Mouse (Mus musculus) left cerebral cortex, postnatal 14 days (tissue): ENCODE data around the gene Hsd11b1. TPM values are rescaled to one million over a fixed set of nuclear protein-coding genes. Genes with fewer than 3 reads are reported as not detected.

Source experiments
- DNase-seq, 2 experiments: peaks; one replicate each; pipeline ENCODE4 v3.0.0; 2021 to 2022; ENCODE audit warnings: low spot score in 2 of 2, mixed read lengths in 1 of 2
- intact Hi-C: fragments of 180-260 bp; cut with DNase I; formaldehyde crosslinking; loops from one replicate; pipeline ENCODE4 v1.15.1; 2025
- total RNA-seq, 2 experiments: library from RNA; stranded (reverse); gene quantifications; 2 replicates each; pipeline ENCODE4 v1.2.3; 2021

The Hsd11b1 gene
- total RNA-seq, 2 experiments from 2014 or later: 24.2 to 31.1 TPM

DNA sequence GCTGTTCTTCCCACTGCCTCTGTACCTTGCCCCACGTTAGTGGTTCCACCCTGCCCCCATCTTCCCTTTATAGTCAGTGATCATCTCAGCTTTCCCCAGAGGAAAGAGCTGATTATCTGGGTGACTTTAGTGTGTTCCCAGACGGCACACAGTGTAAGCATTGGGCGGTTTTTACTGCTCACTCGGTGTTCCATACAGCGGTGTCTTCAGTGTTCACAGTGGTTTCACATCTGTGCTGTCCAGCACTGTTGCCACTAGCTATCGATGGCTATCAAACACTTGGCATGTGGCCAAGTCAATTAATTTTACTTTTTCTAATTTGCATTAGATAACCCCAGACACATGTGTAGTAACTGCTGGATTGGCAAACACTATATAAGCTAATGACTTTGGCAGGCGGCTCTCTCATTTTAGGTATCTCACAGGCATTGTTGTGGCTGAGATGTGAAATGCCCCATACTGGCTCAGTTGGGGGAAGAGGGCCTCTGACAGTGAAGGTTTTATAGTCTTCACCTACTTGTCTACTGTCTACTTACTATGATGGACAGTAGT is 20.4 kb upstream of the Hsd11b1 start:
- intact Hi-C loops: no loop called here
- no peak for DNase-seq

DNA sequence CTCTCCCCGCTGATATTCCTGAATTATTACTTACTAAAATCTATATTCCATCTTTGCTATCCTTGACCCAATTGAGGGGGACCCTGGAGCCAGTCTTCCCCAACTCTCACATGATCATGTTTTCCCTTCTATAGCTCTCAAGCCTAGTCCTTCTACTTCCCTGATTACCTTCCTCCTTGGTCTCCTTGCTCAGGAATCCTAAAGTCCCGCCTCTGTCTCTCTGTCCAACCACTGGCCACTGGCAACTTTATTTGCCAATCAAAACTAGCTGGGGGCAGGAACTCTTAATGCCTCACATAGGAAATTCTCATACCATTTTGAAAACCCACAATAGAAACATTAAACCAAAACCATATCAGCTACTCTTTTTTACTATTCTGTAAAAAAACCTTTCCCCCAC is 17.5 kb upstream of the Hsd11b1 start:
- DNase-seq: no peak
- intact Hi-C loops: no loop called here

DNA sequence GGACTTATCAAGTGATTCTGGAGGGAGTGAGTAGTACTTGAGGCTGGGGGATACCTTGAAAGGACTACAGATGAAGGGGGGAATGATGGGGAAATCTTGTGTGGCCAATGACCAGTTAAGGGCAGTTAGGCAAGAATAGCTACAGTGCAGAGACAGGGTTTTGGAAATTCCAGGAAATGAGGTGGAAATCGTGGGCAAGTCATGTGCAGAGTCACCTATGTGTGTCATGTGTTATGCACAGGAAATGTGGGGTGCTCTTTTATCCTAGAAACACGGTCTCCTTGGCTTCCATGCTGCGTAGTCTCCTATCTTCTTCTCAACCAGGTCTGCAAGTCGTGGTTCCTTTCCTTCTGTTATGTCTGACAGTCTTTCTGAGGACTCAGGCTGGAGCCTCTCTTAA is 15.6 kb upstream of the Hsd11b1 start:
- intact Hi-C loops: no loop called here
- DNase-seq: no peak

DNA sequence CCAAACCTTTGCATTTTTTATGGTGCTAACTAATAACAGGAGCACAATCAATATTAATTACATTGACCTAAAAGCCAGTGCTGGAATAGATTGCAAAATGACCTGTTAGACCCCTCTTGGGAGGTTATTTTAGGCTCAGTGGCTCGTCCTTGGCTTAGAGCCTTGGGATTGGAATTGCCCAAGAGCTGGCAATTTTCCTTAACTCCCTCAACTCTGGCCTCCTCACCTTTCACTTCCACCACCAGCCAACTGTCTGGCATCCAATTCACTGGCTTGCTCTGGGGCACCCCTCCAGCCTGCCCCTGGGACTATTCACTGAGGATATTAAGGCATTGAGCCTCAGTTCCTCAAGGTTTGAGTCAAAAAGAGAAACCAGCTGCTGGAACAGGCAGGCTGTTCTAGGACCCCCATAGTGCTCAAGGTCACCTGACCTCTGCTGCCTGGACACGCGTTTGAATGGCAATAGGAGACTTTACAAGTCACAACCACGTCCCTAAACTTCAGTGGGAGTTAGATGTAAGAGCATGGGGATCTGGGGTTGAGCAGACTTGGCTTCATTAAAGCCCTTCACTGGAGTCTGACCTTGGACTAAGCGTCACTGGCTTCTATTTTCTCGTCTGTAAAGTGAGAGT is 14.7 kb upstream of the Hsd11b1 start:
- no peak for DNase-seq
- intact Hi-C loops: no loop called here

DNA sequence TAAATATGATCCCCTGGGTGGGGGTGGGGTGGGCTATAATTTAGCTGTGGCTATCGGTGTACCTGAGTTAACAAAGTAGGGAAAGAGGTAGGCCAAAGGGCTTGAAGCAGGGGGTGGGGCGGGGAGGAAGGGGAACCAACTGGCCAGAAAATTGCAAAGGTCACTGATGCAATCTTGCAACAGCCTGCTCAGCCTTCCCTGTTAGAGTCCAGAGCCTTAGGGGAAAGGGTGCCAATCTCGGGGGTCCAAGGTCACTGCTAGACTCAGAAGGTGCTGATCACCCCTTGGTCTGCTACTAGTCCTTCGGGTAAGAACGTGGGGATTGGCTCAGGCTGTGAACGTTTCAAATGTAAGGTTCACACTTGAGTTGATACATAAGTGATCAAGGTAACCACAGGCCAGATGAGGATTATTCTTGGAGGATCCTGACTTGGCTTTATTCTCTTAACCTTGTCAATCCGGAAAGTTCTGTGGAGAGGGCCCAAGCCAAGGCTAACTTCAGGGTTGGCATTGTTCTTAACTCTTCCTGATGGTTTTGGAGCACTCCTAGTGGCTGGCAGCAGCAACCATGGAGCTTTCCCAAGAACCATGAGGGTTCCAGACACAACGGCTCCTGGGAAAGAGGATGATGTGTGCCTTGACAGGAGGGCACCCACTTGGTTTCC is 10.7 kb upstream of the Hsd11b1 start:
- no peak for DNase-seq
- intact Hi-C loops: loop anchor here (5.0 kb wide), 1 partner anchor 43 kb away; no protein-coding TSS in a partner anchor

DNA sequence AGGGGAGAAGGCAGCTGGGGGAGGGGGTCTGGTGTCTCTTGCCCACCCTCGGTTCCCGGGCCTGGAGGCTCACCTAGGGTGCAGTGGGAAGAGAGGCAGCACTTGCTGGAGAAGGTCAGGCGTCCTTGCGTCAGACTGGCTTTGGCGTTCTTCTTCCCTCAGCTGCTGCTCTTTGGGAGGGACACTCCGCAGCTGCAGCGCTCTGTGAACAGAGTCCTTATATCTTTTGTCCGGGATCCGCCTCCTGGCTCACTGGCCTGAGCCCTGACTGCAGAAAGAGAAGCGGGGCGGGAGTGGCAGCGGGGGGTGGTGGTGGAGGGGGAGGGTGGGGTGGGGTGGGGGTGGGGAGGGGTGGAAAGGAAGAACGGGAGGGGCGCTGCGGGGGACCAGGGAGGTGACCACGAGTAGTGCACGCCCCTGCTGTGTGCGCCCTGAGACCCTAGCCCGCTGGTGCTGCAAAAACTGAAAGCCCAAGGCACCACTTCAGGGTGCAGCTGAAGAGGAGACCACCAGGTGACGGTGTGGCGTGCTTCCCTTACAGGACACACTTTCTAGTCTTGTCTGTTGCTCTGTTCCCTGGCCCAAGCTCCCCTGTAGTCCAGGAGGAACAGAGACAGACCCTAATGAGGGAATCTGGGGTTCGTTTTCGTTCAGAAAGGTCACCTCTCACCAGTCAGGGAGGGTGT is 9.2 kb upstream of the Hsd11b1 start, which contains the start of gene G0s2:
TSS of gene G0s2 (minus strand) at position 302 of the 686 bp plus-strand sequence.
- intact Hi-C loops: loop anchor here (5.0 kb wide), 1 partner anchor 44 kb away; no protein-coding TSS in a partner anchor
- peak; percentile 52 to 54 for DNase-seq

DNA sequence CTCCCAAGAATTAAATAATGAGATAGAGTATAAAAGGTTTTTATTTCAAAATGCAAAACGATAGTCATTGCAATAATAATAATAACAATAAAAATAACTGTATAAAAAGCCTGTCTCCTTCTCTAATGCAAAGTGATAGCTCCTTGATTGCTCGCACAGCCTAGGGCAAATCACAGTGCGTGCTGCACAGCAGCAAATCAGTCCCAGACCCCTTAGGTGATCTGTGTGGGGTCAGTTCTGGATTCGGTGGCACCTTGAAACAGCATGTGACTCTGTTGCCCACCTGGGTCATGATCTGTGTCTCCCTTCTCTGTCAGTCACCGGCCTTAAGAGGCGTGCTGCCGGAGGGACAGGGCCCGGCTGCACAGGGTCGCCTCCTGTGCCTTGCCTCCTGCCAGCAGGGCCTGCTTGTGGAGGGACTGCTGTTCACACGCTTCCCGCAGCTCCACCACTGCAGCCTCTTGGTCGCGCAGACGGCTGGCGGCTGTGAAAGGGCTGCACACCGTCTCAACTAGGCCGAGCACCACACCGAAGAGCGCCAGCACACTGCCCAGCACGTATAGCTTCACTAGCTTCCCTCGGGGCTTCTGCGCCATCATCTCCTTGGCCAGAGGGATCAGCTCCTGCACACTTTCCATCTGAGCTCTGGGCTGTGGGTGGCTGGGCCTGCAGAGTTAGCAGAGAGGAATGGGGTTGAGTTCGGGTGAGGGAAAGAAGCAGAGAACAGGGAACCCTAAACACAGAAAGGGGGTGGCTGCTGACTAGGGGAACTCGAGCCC is 8.5 kb upstream of the Hsd11b1 start:
- intact Hi-C loops: loop anchor here (5.0 kb wide), 1 partner anchor 45 kb away; no protein-coding TSS in a partner anchor
- DNase-seq: no peak

DNA sequence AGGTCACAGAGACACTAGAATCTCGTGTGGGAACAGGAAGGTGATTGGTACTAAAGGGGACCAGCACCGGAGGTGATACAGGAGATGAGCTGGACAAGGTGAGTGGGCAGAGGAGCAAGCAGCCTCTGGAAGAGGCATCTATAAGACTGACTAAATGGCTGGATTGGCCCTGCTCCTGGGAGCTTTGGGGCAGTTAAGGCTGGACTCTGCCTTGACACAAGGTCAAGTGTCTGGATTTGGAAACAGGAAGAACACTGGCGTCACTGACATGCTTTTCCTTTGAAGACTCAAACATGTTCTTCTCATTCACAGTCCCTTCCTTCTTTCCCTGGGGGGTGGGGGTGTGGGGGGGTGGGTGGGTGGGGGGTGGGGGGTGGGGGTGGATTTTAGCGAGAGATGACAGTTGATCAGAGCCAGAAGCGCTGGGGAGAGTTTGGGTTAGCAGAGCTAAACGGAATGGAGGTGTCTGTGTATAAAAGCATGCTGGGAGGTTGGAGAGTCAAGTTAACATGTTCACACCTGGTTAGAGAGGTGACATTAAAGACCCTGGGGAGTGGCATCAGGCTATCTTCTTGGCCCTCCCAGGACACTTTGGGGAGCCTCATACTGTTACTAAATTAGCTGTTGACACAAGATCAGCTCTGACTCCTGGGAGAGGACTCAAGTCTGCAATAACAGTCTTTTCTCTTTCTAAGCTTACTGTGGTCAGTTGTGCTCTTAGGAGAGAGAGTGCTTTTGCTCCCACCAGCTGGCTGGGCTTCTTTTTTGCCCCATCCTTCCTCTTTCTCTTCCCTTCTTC is 7.3 kb upstream of the Hsd11b1 start:
- intact Hi-C loops: loop anchor here (5.0 kb wide), 1 partner anchor 46 kb away; no protein-coding TSS in a partner anchor
- DNase-seq: no peak

DNA sequence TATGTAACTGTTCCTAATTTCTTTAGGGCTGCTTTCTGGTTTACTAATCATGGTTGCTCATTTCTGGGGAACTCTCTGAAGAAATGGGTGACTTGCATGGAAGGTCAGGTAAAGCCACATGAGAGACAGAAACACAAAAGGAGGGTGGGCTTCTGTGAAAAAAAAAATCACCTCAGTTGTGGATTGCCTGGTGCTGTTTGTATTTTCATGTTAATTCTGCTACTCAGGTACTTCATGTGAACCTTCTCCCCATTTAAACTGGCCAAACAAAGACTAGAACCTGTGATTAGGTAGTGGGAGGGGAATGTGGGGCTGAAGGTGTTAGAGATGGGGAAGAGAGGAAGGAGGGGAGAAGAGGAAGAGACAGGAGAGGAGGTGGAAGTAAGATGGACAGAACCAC is 1.9 kb upstream of the Hsd11b1 start:
- DNase-seq: no peak
- intact Hi-C loops: no loop called here

DNA sequence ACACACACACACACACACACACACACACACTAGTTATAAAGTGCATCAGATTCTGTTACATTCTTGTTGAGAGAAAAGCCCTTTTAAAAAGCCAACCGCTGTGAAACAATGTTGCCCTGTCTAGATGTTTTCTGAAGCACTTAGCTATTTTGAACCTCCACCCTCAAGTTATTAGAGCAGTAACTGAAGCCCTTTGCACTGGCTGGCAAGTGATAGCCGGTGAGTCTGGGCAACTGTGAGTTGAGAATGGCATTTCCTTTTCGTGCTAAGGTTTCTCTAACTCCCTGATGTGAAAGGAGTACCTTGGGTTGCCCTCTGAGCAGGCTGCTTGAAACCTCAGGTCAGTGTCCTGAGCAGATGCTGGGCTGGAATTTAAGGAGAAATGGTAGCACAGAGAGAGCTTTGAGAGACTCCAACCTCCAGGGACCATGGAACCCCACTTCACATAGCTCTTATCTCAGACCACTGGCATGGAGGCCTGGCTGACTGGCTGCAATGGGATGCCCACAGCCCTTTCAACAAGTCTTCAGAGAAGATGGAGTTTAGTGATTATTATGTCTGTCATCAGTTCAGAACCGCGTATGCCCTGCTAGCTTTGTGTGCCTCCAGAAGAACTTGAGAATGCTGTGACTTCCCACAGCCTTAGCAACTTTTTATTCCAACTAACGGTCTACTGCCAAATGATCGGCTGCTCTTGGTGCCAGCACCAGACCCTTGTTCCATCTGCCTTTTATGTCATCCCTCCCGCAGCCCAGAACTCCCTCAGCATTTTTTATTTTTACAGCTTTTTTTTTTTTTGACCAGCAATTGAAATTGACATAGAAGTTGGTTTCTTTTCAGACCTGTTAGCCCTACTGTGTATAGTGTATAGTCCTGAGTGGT is 608 bp downstream of the Hsd11b1 start:
- no peak for DNase-seq
- intact Hi-C loops: no loop called here

DNA sequence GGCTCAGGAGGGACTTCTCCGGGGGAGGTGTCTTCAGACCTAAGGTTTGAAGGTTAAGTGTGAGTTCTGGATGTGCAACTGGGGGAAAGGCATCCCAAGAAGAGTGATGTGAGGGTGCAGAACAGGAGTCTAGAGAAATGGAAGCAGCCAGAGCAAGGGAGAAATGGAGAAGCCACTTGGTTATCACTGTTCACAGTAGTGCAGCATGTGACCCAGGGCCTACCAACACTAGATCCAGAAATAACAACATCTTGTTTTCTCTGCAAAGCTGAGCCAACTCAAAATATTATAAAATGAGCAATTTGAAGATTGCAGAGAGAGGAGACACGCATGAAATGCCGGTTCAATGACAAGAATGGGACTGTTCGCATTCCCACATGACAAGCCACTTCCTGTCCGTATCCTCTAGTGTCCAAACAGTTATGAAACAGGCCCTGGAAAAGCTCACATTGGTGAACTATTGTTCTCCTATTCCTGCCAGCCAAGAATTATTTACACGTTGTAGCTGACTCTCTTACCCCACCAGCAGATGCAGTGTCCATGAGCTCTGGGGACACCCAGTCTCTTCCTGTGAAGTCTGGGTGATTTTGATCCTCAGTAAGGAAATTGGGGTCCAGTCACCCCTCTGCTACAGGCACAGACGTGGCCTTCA is 1.9 kb downstream of the Hsd11b1 start:
- intact Hi-C loops: no loop called here
- DNase-seq: no peak

DNA sequence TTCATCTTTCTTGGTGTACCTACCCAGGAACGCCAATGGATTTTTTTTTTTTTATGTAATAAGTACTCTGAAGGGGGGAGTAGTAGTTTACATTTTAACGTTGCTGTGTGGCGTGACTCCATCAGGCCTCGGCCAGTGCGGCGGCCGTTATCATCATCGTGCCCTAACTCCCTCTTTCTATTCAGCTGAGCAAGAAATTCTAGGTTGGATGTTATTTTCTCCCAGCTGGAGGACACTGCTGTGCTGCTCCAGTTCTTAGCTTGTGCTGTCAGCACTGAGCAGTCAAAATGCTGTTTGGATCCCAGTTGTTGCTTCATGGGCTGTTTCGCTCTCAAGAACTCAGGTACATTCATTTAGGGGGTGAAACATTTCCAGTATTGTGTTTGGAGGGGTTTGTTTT is 4.3 kb downstream of the Hsd11b1 start:
- intact Hi-C loops: loop anchor here (5.0 kb wide), 1 partner anchor 103 kb away; no protein-coding TSS in a partner anchor
- DNase-seq: no peak

DNA sequence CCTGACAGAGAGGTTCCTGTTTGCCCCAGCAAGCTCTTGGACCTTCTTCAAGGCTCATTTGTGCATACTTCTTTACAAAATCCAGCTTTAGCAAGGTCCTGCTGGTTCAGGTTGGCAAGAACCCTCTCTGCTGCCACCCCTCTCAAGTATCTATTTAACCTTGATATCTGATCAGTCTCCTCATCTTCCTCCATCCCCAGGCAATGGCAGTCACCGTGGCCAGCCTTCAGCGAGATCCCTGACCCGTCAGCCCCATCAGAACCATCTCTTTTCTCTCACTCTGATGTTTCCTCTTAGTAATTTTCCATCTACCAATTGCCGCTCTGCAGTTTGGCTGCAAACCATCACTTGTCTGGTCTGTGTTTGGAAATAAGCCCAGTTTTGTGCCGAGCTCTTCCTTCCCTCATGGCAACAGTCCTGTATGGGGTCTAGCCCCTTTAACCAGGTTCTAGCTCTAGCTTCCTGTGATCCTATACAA is 7.2 kb downstream of the Hsd11b1 start:
- intact Hi-C loops: loop anchor here (5.0 kb wide), 1 partner anchor 106 kb away; no protein-coding TSS in a partner anchor
- DNase-seq: no peak

DNA sequence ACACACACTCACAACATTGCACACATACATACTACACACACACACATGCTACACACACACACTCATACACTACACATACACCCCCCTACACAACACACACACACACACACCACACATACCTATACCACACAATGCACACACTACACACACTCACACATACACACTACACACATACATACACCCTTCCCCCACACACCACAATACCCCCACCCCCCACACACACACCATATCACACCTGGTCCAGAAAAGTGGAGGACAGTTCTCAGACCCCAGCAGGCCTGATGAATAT is 7.6 kb downstream of the Hsd11b1 start:
- DNase-seq: no peak
- intact Hi-C loops: loop anchor here (5.0 kb wide), 1 partner anchor 106 kb away; no protein-coding TSS in a partner anchor

DNA sequence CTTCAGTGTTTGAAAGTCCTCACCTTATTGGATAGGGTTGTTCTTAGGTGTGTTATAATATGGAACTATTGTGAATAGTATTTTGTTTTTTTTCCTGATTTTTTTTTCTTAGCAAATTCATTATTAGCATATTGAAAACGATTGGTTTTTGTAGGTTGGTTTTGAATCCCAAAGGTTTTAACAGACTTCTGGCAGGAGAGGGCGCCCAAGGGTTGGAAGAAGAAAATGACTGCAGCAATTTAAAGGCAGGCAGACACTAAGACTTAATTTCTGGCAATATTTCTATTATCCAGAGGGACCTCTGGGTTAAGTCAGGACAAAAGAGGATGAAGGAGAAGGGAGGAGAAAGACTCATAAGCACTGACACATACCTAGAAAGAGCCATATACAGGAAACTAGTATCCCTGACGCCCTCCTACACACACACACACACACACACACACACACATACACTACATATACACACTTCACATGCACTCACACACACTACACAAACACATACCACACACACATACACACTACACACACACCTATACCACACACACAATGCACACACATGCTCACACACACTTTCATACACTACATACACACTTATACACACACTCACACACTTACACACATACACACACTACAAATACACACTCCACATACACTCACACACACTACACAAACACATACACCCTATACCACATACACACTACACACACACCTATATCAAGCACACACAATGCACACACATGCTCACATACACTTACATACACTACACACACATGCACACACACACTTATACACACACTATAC is 8.2 kb downstream of the Hsd11b1 start:
- DNase-seq: peak; percentile 62 to 81

DNA sequence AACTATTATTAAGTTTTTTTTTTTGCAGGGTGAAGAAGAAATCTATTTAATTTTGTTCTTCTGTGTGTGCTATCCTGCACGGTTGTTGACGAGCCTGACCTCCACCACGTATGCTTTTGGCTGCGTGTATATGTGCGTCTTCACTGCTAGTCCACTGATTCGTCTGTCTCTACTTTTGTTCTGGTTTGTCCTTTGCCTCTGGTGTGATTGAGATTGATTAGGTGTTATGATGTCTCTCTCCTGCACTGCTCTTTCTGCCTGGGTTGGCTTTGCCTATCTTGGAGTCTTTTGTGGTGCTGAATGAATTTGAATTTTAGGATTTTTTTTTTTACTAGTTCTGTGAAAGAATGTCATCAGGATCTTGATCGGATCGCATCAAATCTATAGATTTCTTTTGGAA is 8.8 kb downstream of the Hsd11b1 start:
- intact Hi-C loops: loop anchor here (1.0 to 5.0 kb wide), 3 partner anchors 68 to 121 kb away; no protein-coding TSS in a partner anchor
- DNase-seq: no peak

More for the DNA sequence above, 8.2 kb downstream of the Hsd11b1 start:
- intact Hi-C loops: loop anchor here (1.0 to 5.0 kb wide), 3 partner anchors 67 to 121 kb away; no protein-coding TSS in a partner anchor
